Mouse (Mus musculus) heart, embryonic 13.5 days (tissue): Measurements from ENCODE around the gene Arl4a. TPM values are rescaled to one million over a fixed set of nuclear protein-coding genes. Genes with fewer than 3 reads are reported as not detected.

ENCODE experiments used
- ATAC-seq: fragments of 200-750 bp; cut with Nextera tagmentation; 2 replicates; pipeline ENCODE4 v1.8.0; 2017; ENCODE audit warnings: moderate TSS enrichment; ENCODE audit not compliant: insufficient number of reproducible peaks, low FRiP score, low TSS enrichment; ENCODE audit errors: extremely low read depth
- H3K27ac ChIP-seq: fragments of 300-500 bp; sonication (generic); replicated peaks from 2 replicates; pipeline ENCODE4 v1.5.1; 2015; ENCODE audit warnings: moderate library complexity, mild to moderate bottlenecking, inconsistent platforms
- H3K27me3 ChIP-seq: fragments of 300-500 bp; sonication (generic); replicated peaks from 2 replicates; pipeline ENCODE4 v1.6.1; 2015; ENCODE audit warnings: mild to moderate bottlenecking, inconsistent platforms
- H3K36me3 ChIP-seq: fragments of 300-500 bp; sonication (generic); 2 replicates; pipeline ENCODE4 v1.6.1; 2015; ENCODE audit warnings: mild to moderate bottlenecking, inconsistent platforms
- H3K4me1 ChIP-seq: fragments of 300-500 bp; sonication (generic); 2 replicates; pipeline ENCODE4 v1.6.1; 2015; ENCODE audit warnings: inconsistent platforms
- H3K4me2 ChIP-seq: fragments of 300-500 bp; sonication (generic); 2 replicates; pipeline ENCODE4 v1.6.1; 2015; ENCODE audit warnings: inconsistent platforms, mild to moderate bottlenecking, moderate library complexity
- H3K4me3 ChIP-seq: fragments of 300-500 bp; sonication (generic); 2 replicates; pipeline ENCODE4 v1.5.1; 2015; ENCODE audit warnings: moderate library complexity, mild to moderate bottlenecking, inconsistent platforms
- H3K9ac ChIP-seq: fragments of 300-500 bp; sonication (generic); 2 replicates; pipeline ENCODE4 v1.6.1; 2015; ENCODE audit warnings: inconsistent platforms, mild to moderate bottlenecking, moderate library complexity
- H3K9me3 ChIP-seq: fragments of 300-500 bp; sonication (generic); 2 replicates; pipeline ENCODE4 v1.6.1; 2016; ENCODE audit warnings: inconsistent platforms
- WGBS: fragments of 180-500 bp; shearing (Covaris S2); methylation state at CpG from one replicate; pipeline ENCODE4 v1.1.7; 2015; ENCODE audit warnings: mixed read lengths; 5-methylcytosine and 5-hydroxymethylcytosine counted together
- polyA plus RNA-seq: library from polyadenylated mRNA; unstranded; fragments of >200 nt; fragmentation: Nextera tagmentation; extraction: Ambion mirVana; gene quantifications from 2 replicates; pipeline ENCODE4 v1.2.1, GENCODE M21; 2015

Gene Arl4a
- 28.0 and 32.1 TPM in 2 replicates for polyA plus RNA-seq

DNA sequence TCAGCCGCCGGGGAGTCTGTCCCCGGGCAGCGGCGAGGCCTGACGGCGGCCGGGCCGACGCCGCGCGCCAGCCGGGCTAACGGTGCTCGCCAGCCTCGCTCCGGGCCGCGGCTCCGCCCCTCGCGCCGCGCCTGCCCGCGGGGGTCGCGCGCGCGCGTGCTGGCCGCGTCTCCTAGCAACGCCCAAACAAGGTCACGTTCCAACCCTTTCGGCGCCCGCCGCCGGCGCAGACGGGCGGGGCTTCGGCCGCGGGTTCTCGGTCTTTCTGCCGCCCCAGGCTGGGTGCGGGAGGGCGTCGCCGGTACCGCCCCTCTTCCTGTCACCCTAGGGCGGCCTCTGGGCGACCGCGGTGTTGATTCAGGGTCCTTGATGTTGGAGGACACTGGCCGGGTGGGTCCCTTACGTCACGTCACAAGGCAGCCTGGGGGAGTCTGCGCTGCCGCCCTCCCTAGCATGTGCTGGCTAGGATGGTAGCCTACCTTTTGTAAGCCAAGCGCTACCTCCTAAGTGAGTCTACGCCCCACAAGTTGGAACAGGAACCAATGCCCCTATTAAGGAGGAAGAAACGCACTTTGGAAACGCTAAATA is at the start of gene Arl4a:
Gene Arl4a (minus strand): TSS at position 150 of the 588 bp plus-strand sequence.
- H3K4me1 ChIP-seq: peaks cover 20% of the 10 kb centered on the region
- H3K27ac ChIP-seq: peak within 1 kb of the TSS; percentile 94
- H3K9ac ChIP-seq: peak within 1 kb of the TSS; percentile 91
- peak within 1 kb of the TSS; percentile 87 for H3K4me3 ChIP-seq
- WGBS: under 1% methylated on average over 61 of the region's 68 CpGs
- H3K36me3 ChIP-seq: no peaks in the 10 kb centered on the region
- no peaks in the 10 kb centered on the region for H3K27me3 ChIP-seq
- peak within 1 kb of the TSS; percentile 80 for H3K4me2 ChIP-seq
- no peaks in the 10 kb centered on the region for H3K9me3 ChIP-seq
- ATAC-seq: peak; percentile 87

GRCm38 (mm10) chr12:40085731-40086322 is 48.0 kb upstream of the Arl4a start:
- Histone ChIP-seq H3K4me3 (no peak overlapping the region), H3K36me3 (no peaks in the 10 kb centered on the region), H3K9me3 (no peaks in the 10 kb centered on the region), H3K4me1 (peaks cover 6% of the 10 kb centered on the region; the same call in 1 of the 2 replicates), H3K27me3 (no peaks in the 10 kb centered on the region), H3K9ac (no peak overlapping the region), H3K27ac (no peak overlapping the region), H3K4me2 (no peak overlapping the region)
- WGBS: 58% methylated on average over 5 of the region's 5 CpGs
- ATAC-seq: no peak

GRCm38 (mm10) chr12:40082453-40083238 is 44.8 kb upstream of the Arl4a start:
- Histone ChIP-seq H3K27ac (no peak overlapping the region), H3K36me3 (no peaks in the 10 kb centered on the region), H3K4me1 (peaks cover 6% of the 10 kb centered on the region; the same call in 1 of the 2 replicates), H3K4me2 (no peak overlapping the region), H3K9me3 (no peaks in the 10 kb centered on the region), H3K9ac (no peak overlapping the region), H3K4me3 (no peak overlapping the region), H3K27me3 (no peaks in the 10 kb centered on the region)
- no peak for ATAC-seq
- WGBS: 36% methylated on average over 5 of the region's 6 CpGs

DNA sequence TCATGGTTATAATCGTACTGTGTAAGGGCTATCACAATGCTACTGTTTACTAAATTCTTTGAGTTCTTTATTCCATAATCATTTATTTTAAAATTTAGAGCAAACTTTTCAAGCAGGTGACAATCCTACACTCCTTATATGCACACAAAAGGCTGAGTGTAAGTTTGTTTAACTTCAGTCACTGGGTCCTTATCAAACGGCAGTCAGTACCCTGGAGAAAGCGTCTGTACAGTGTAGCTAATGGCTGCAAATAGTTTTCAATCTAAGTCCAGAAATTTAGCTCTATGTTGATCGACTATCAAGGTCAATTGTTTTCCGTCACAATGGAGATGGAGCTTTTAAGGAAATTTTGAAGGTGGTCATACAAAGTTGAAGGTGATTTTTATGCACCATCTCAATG is 44.2 kb upstream of the Arl4a start:
- no peak overlapping the region for H3K27ac ChIP-seq
- 43% methylated on average over 5 of the region's 5 CpGs for WGBS
- H3K4me1 ChIP-seq: peaks cover 6% of the 10 kb centered on the region; the same call in 1 of the 2 replicates
- no peak for ATAC-seq
- H3K9ac ChIP-seq: no peak overlapping the region
- no peaks in the 10 kb centered on the region for H3K9me3 ChIP-seq
- no peaks in the 10 kb centered on the region for H3K27me3 ChIP-seq
- H3K4me3 ChIP-seq: no peak overlapping the region
- no peak overlapping the region for H3K4me2 ChIP-seq
- H3K36me3 ChIP-seq: no peaks in the 10 kb centered on the region

DNA sequence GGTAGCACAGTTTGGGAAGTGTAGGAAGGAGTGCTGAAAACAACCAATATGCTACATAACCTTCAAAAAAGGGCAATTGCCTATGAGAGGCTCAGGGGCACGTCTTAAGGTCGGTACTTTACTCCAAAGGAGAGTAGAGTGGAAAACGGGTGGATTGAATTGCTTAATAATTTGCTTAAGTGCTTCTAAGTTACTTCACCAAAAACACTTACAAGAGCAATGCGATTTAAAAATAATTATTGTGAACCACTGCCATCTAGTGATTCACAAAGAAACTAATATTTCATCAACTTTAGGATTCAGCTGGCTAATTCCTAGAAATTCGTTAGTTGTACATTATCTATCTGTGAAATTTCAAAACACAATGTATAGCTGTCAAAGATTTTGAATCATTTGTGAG is 35.8 kb upstream of the Arl4a start:
- ATAC-seq: no peak
- H3K9ac ChIP-seq: no peak overlapping the region
- WGBS: 56% methylated on average over 5 of the region's 5 CpGs

DNA sequence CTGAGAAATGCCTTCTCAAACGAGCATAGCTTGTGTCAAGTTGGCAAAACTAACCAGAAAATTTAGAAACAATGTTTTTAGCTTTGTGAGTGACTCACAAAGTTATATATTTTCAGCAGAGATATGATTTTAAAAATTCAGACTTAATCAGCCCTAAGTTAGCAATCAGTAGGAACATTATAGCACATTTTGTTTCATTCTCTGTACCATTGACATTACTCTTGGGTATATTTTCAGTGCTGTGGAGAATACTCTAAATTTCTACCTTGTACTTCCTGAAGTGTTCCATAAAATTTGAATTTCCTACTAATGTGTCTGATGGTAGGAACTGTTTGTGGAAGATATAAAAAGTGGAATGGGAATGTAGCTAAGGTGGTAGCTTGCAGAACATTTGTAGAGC is 9.2 kb upstream of the Arl4a start:
- WGBS: 33% methylated on average over 1 of the region's 1 CpGs

More for the DNA sequence above, 35.8 kb upstream of the Arl4a start:
- Histone ChIP-seq H3K36me3 (no peaks in the 10 kb centered on the region), H3K27me3 (no peaks in the 10 kb centered on the region), H3K27ac (no peak overlapping the region), H3K4me3 (no peak overlapping the region), H3K9me3 (no peaks in the 10 kb centered on the region), H3K4me2 (no peak overlapping the region), H3K4me1 (no peaks in the 10 kb centered on the region)

GRCm38 (mm10) chr12:40043816-40044585 is 6.2 kb upstream of the Arl4a start:
- Histone ChIP-seq H3K4me3 (no peak overlapping the region), H3K27ac (no peak overlapping the region), H3K4me2 (no peak overlapping the region), H3K4me1 (no peaks in the 10 kb centered on the region), H3K36me3 (no peaks in the 10 kb centered on the region), H3K27me3 (no peaks in the 10 kb centered on the region), H3K9me3 (no peaks in the 10 kb centered on the region), H3K9ac (no peak overlapping the region)
- 82% methylated on average over 8 of the region's 8 CpGs for WGBS
- ATAC-seq: no peak

More for the DNA sequence above, 9.2 kb upstream of the Arl4a start:
- no peak overlapping the region for H3K4me2 ChIP-seq
- H3K27me3 ChIP-seq: no peaks in the 10 kb centered on the region
- no peaks in the 10 kb centered on the region for H3K36me3 ChIP-seq
- H3K27ac ChIP-seq: no peak overlapping the region
- no peaks in the 10 kb centered on the region for H3K4me1 ChIP-seq
- no peak overlapping the region for H3K4me3 ChIP-seq
- no peak overlapping the region for H3K9ac ChIP-seq
- H3K9me3 ChIP-seq: no peaks in the 10 kb centered on the region
- ATAC-seq: no peak

- no peaks in the 10 kb centered on the region for H3K9me3 ChIP-seq
- peaks cover 12% of the 10 kb centered on the region for H3K4me1 ChIP-seq
- H3K27ac ChIP-seq: no peak overlapping the region
- ATAC-seq: no peak
- no peaks in the 10 kb centered on the region for H3K36me3 ChIP-seq
- no peak overlapping the region for H3K9ac ChIP-seq
- no peaks in the 10 kb centered on the region for H3K27me3 ChIP-seq
- no peak overlapping the region for H3K4me2 ChIP-seq
- no peak overlapping the region for H3K4me3 ChIP-seq
Observed at GRCm38 (mm10) chr12:40040067-40040466, 2.2 kb upstream of the Arl4a start.

DNA sequence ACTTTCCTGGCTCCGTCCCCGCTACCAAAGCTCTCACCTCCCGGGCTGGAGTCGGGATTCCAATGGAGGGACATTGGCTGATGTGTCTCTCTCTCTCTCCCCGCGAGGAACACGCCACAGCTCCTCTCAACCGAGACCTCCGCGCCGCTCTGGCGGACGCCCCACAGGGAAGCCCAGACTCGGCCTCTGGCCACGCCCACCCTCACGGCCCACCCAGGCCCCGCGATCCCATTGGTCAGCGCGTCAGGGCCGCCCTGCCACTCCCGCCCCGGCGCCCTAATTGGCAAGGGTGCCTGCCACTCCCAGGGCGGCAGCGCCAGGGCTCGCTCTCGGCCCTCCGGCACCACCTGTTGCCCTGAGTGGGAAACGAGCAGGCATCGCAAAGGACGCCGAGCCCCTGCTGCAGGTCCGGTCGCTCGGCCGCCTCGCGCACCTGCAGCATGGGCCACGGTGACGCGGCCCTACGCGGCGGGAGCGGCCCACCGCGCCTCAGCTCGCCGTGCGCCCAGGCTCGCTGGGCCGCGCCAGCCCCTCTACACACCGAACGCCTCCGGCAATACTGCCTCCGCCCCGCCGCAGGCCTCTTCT is 505 bp downstream of the Arl4a start:
- H3K4me1 ChIP-seq: peaks cover 20% of the 10 kb centered on the region
- ATAC-seq: peak; percentile 97

GRCm38 (mm10) chr12:40036666-40037065 is 1.2 kb downstream of the Arl4a start:
- Histone ChIP-seq H3K27me3 (no peaks in the 10 kb centered on the region), H3K9me3 (no peaks in the 10 kb centered on the region), H3K9ac (peak overlapping the region; percentile 91), H3K4me3 (peak overlapping the region; percentile 87), H3K4me2 (peak overlapping the region; percentile 80), H3K36me3 (peaks cover 4% of the 10 kb centered on the region), H3K27ac (peak overlapping the region; percentile 85), H3K4me1 (peaks cover 20% of the 10 kb centered on the region)
- no peak for ATAC-seq
- under 1% methylated on average over 11 of the region's 11 CpGs for WGBS

More for the DNA sequence above, 505 bp downstream of the Arl4a start:
- Histone ChIP-seq H3K9me3 (no peaks in the 10 kb centered on the region), H3K27ac (peak overlapping the region; percentile 94), H3K9ac (peak overlapping the region; percentile 91), H3K4me2 (peak overlapping the region; percentile 80), H3K36me3 (peaks cover 4% of the 10 kb centered on the region), H3K27me3 (no peaks in the 10 kb centered on the region), H3K4me3 (peak overlapping the region; percentile 87)
- WGBS: under 1% methylated on average over 55 of the region's 60 CpGs
